Mouse (Mus musculus) frontal cortex, adult 2 months (tissue): ENCODE measurements around the gene Armc8. TPM values are rescaled to one million over a fixed set of nuclear protein-coding genes. Genes with fewer than 3 reads are reported as not detected.

Experiments used
- DNase-seq, 2 experiments: peaks; one replicate each; pipeline ENCODE4 v3.0.0; 2022; ENCODE audit warnings: low spot score in 1 of 2; ENCODE audit errors: extremely low spot score in 1 of 2
- polyA plus RNA-seq: library from polyadenylated mRNA; depleted of rRNA; stranded (reverse); fragments of >200 nt; gene quantifications from 2 replicates; pipeline ENCODE4 v1.2.3, GENCODE M21; 2012

Armc8 gene
- polyA plus RNA-seq, 1 experiment: 57.1 TPM

DNA sequence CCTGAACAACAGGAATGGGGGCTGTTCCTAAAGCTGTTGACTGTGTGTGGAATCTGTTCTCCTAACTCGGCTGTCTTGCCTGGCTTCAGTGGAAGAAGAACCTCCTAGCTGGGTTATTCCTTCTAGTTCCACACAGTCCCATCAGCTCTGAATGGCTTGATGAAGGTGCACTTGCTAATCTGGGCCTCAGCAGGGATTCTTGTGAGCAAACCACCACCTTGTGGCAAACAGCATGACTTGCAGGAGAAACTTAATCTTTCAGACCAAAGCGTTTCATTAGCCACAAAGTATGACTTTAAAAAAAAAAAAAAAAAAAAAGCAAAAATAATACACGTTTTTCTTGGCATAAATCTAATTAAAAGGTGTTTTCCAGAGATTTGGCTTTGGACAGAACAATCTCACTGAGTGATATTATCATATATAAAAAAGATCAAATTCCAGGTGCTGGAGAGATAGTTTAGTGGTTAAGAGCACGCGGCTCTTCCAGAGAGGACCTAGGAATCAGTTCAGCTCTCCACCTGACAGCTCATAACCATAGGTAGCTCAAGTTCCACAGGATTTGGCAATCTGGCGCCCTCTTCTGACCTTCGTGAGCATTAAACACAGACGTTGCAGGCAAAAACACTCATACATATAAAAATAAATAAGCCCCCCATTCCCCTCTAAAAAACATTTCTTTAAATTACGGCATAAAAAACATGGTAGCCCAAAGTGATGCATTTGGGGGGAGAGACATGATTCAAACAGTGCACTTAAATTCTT, 118.6 kb downstream of the Armc8 start:
- DNase-seq: peak in 1 of 2 experiments; percentile 64

DNA sequence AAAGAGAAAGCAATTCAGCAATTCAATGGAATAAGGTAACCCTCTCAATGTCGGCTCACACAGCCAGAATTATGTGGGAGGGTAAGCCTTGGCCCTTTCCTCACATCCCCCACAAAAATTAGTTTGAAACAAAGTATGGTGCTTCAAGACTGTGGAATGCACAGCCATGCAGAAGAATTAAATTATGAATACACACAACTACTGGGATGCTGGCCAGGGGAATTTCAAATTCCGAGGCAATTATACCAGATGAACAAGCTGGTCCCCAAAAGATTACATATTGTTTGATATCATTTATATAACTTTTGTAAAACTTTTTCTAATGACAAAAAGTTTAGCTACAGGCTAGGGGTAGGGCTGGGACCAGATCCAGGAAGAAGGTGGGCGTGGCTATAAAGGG, 121.4 kb downstream of the Armc8 start:
- DNase-seq: no peak

DNA sequence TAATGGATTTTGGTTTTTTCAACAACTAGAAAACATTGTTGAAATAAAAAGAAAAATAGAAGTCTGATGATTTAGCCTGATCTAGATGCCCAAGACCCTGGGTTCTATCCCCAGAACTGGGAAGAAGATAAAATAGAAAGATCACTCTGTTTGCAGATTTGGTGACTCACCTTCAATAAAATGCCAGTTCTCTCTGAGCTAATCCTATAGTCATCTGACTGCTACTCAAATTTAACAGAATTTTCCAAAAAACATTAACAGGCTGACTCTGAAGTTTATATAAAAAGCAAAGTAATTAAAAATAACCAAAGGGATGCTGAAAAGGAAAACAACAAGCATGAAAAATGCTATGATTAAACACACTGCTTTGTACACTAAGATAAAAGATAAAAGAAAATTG, 122.4 kb downstream of the Armc8 start:
- DNase-seq: no peak

DNA sequence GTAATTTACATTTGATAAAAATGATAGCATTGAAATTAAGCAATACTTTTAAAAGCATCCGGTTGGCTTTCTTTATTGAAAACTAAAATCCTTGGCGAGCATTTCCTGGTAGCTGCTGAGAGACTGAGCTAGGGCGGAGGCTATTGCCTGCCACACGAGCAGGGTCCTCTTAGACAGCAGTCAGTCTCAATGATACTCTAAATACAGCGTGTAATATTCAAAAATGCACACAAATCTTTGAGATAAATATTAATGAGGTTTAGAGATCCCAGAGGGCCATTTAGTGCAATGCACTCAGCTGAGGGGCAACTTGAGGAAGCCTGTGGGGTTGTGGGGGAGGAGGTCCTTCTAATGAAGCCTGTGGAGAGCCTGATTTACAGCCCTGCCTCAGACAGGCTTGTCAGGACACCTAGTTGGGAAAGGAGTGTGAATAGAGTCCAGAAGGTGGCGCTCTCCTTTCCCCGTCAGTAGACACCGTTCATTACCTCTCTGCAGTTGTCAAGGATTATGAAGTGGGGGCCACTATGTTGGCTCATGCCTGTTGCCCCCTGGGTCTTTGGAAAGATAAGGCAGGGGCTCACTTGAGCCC, 124.0 kb downstream of the Armc8 start:
- DNase-seq: no peak

DNA sequence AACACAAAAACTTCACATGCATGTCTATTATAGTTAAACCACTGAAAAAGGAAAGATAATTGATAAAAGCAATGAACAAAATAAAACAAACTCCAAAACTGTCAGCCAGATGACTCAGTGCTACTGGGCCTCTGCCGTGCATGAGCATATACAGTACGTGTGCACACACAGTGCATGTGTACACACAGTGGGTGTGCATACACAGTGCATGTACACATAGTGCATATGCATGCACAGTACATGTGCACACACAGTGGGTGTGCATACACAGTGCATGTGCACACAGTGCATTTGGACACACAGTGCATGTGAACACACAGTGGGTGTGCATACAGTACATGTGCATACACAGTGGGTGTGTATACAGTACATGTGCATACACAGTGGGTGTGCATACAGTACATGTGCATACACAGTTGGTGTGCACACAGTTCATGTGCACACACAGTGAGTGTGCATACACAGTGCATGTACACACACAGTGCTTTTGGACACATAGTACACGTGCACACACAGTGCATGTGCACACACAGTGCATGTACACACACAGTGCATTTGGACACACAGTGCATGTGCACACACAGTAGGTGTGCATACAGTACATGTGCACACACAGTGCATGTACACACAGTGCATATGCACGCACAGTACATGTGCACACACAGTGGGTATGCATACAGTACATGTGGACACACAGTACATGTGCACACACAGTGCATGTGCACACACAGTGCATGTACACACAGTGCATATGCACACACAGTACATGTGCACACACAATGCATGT, 126.9 kb downstream of the Armc8 start:
- DNase-seq: no peak

DNA sequence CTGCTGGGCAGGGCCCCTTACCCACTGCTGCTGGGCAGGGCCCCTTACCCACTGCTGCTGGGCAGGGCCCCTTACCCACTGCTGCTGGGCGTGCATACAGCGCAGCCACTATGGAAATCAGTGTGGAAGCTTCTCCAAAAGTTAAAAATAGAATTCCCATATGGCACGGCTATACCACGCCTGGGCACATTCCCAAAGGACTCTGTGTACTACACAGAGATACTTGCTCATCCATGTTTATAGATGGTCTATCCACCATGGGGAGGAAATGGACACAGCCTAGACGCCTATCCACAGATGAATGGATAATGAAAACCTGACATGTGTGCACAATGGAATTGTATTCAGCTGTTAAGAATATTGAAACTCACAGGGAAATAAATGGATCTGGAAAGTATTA, 127.8 kb downstream of the Armc8 start:
- peak; percentile 79 to 84 for DNase-seq

DNA sequence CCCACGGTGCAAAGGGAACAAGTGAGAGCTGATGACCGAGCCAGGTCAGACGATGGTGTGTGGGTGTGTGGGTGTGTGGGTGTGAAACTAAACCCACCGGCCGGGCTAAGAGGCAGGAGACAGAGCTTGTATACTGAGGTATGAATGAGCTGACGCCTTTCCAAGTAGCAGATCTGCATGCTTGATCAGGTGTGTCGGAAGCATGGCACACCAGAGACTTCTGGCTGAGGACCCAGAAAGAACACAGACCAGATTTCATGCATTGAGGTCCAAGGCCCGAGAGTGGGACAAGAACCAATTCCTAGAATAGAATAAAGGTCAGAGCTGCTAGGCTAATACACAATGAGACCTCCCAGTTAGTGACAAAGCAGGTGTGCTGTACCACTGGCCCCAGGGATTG, 129.6 kb downstream of the Armc8 start:
- DNase-seq: no peak

DNA sequence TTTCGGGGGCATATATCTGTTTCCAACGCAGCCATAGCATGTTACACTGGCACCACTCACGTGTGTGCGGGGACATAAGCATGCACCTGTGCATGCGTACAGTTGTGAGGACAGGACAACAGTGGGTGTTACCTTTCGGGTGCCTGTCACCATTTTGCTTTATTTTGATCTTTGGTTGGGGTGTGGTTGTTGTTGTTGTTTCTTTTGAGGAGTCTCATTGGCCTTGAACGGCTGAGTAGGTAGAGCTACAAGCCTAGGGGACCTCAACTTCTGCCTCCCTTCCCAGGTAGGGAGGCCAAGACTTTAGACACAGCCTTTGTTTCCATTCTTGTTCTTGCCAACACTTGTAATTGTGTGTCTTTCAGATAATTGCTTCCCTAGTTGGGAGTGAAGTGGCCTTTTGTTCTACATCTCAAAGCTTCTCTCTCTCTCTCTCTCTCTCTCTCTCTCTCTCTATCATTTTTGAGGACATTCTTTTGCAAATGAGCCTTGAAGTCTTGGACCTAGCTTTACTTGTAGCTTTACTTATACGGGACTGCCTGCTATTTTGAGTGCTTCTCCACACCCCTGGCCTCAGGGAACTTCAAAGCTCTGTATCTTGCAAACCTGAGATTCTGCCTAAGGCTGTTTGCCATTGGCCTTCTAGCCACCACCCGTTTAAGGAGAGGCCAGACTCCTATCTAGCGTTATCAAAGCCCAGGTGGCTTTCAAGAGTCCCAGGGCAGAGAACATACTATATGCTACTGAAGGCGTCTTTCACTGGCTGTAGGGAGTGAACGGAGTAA, 130.7 kb downstream of the Armc8 start:
- DNase-seq: no peak

DNA sequence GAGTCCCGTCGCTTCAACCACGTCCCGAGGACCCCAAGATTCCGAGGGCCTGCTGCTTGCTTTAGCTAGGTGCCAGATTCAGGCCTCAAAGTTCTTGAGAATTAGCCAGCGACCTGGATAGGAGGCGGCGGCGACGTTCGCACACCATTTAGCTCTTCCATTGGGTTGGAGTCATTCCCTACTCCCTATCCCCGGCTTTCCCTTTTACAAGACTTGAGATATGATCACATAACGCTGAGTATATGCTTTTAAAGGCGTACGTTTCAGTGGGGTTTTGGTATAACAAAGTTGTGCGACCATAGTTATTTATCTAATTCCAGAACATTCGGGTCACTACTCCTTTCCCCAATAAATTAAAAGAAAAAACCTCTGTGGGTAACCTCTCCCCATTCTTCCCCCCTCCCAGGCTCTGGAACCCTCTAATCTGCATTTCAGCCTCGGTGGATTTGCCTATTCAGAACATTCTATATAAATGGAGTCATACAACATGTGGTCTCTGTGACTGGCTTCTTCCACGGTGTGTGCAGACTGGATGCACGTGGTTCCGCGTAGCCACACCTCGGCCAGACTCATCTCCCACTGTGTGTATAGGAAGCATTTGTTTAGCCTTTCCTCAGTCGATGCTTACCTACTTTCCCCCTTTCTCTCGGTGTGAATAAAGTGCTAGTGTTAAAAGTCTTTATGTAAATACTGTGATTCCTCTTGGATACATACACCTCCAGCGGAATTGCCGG, 131.5 kb downstream of the Armc8 start, which contains the start of gene Mras:
Gene Mras (minus strand): TSS at position 351 of the 734 bp plus-strand sequence.
- DNase-seq: no peak

DNA sequence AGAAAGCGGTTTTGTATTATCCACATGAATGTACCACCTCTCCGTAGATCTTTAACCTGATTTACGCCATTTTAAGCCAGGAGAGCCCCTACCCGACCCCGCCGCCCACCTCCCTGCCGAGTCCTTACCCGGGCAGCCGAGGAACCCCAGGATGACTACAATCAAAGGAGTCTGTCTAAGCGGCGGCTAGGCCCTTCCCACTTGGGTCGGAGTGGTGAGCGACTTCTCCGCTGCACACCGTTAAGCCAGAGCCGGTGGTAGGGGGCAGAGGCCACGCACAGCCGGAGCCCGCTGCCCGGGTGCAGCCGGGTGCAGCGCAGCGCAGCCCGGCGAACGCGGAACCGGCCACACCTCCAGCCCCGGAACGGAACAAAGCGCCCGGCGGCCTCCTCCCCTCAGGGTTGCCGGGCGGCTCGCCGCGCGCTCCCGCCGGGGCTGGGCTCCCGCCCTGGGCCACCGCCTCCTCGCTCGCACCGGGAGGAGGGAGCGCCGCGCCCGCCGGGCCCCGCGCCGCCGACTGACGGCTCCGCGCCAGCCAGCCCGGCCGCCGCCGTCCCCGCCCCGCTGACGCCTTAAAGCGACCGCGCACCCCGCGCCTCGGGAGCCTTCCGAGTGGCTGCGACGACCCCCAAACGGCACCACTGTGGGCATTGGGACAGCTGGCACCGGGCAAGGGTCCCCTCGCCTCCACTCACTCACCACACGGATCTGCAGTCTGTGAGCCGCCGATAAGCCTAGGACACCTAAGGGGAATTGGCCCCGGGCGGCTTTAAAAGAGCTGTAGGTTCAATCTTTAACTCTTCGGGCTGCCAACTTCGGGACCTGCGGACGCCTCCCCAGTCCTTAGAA, 132.3 kb downstream of the Armc8 start:
- DNase-seq: peak in 1 of 2 experiments; percentile 79

DNA sequence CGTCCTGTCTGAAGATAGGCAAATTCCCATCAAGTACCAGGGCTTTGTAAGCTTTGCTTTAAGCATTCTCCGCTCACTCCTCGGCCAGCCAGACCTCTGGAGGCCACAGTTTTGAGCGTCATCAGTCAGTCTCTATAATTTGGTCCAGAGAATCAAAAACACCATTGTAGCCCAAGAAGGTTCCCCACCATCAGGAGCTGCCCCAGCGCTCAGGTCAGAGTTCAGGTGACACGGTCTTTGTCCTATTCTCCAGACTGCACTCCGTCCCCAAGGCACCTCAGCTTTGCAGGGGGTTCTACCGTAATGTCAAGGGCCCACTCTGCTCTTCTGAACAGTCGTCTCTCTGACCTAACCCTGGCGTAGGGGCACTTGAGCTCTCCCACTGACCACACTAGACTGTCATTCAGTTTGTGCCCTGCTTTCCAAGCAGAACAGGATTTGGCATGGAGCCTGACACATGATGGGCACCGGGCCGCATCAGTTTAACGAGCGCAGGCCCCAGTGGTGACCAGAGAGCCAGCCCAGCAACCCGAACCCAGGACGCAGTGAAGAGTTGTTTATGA, 133.0 kb downstream of the Armc8 start:
- peak in 1 of 2 experiments; percentile 64 for DNase-seq

DNA sequence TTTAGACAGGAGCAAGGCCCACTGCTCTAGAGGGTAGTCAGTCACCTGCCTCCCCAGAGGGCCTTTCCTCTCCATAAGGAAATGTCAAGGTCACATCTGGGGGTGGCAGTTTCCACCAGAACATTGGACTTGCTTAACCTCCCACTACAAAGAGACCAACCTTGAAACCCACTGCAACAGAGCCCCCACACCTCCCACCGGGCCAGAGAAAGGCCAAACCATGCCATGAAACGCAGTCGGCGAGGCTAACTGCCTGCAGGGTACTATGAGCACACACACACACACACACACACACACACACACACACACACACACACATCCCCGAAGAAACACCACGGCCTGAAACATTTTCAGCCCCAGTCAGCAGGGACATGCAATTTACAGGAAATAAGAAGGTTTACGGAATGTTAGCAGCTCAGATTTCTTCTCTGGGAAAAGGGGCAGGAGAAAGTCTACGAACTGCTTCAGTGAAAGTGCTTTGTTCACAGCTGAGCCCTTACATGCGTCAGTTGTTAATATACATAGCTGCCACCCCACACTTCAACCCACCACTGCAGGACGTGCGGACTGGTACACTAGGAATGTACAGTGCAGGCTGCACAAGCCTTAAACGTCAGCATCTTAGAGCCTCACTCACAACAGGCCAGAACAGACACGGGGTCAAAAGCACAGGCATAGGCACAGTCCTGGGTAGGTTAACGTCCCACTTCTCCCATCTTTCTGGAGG, 133.6 kb downstream of the Armc8 start:
- DNase-seq: peak; percentile 51 to 73

DNA sequence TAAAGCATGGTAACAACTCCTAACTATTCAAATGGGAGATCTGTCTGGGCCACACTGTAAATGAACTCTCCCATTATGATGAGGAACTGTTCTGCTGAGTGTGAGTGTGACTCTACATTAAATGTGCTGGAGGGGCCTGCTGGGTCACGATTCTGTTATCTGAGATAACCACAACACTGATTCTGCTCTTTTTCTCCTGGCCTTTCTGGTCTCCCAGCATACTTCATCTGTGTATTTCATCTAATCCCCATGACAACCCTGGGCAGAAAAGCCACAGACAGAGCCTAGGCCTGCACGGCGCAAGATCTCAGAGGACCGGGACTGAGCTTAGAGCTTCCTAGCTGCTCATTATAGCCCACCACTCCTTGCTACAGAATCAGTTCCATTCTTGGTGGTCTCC, 136.2 kb downstream of the Armc8 start:
- DNase-seq: no peak

DNA sequence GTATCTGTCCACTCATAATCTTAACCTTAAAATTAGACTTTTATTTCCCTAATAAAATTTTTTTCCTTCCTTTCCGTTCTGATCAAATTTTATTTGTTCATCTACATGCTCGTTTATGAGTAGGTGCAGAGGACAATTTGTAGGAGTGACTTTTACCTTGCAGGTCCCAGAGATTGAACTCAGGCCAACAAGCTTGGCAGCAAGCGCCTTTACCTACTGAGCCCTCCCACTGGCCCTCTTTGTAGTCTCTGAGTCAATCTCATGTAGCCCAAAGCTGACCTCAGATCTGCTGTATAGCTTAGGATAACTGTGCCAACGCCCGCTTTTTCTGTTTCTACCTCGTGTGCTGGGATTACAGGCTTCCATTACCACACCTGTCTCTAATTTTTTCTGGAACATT, 136.7 kb downstream of the Armc8 start:
- DNase-seq: no peak

DNA sequence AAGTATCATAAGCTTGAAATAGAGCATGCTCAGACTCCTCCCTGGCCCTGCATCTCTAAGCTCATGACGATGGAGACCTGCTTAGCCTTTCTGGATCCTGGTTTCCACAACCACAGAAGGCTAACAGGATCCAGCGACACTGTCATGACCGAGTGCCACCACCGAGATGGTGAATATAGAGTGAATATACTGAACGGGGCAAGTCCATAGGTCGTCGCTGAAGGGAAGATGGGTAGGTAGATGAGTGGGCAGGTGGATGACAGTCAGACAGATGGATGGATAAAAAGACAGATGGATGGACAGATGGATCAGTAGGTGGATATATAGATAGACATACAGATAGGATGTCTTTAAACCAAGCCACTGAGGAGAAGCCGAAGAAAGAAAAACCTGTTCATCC, 137.4 kb downstream of the Armc8 start:
- DNase-seq: peak; percentile 57 to 78

DNA sequence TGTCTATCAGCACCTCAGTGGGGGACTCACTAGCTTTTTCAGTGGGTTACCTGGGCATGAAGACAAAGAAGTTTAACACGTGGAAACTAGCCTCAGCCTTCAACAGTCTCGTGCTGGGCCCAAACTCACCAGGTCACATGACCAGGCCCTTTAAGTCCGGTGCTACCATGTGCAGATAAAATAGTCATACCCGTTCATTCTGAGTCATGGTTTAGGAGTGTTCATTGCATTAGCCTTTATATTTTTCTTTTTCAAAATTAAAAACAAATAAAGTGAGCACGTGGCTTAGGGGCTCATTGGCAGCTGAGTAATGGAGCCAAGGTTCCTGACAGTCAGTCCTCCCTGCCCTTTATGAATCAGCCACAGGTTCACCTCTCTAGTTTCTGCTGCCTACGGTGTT, 137.9 kb downstream of the Armc8 start:
- DNase-seq: no peak

DNA sequence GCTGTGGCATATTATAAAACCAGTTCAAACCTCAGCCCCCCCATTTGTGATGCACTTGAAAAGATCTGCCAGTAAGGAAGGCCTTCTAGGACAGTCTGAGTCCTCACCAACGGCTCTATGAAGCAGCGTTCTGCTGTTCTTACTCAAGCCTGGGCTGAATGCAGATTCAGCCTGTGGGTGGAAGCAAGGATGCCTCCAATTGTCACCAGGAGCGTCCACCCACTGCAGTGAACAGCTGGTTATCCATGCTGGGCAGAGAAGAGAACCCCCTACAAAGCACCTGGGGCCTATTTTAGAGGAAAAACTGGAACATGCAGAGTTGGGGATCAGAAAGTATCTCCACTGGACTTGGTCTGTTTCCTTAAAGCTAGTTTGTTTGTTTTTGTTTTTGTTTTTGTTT, 138.9 kb downstream of the Armc8 start:
- peak in 1 of 2 experiments; percentile 77 for DNase-seq
